Mouse (Mus musculus): ENCODE measurements around the gene Corin.
A peak's percentile ranks its signal among the peaks of the same experiment; 100 is the strongest.

Corin gene

GRCm38 (mm10) chr5:72441181-72441580, 63.1 kb downstream of the Corin start:
- DNase-seq (ENCODE audit: low spot score), result no peak

GRCm38 (mm10) chr5:72435085-72435484, 69.2 kb downstream of the Corin start:
- no peak for DNase-seq (ENCODE audit: low spot score)

- no peak for DNase-seq (ENCODE audit: low spot score)
These were observed 72.4 kb downstream of the Corin start for GRCm38 (mm10) chr5:72431856-72432255.

DNA sequence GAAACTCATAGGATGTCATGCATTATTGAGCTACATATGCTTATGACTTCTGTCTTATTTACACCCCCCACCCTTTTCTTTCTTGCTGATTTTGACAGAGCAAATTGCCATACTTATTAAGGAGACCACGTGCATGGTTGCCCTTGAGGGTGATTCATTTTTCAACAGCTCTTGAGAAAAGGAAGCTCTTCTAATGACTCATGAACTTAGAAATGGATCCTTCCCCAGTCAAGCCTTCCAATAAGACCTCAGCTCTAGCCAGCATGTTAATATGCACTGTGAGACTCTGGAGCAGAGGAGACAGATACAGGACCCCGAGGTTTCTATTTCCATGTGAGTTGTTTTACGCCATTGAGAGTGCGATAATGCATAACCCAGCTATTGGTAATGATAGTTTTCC, 76.7 kb downstream of the Corin start:
- no peak for DNase-seq (ENCODE audit: low spot score)

GRCm38 (mm10) chr5:72425342-72426010, 78.8 kb downstream of the Corin start:
- no peak for DNase-seq (ENCODE audit: low spot score)

GRCm38 (mm10) chr5:72411874-72412329, 92.4 kb downstream of the Corin start:
- no peak for DNase-seq (ENCODE audit: low spot score)

DNA sequence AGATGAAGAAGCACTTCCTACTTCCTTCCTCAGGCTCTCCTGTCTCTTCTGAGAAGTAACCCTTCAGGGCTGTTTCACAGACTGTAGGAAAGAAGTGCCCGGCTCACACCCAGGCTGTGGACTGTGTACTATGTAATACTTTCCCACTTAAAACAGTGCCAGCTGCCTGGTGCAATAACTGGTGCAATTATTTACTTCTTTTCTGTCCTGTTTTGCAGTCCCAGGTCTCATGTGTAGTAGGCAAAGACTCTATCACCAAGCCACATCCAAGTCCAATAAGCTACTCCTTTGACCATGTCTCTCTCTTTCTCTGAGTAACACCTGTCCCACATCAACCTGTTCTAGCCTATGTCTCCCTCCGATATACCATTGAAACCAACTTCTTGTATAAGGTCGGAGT, 93.4 kb downstream of the Corin start:
- no peak for DNase-seq (ENCODE audit: low spot score)

DNA sequence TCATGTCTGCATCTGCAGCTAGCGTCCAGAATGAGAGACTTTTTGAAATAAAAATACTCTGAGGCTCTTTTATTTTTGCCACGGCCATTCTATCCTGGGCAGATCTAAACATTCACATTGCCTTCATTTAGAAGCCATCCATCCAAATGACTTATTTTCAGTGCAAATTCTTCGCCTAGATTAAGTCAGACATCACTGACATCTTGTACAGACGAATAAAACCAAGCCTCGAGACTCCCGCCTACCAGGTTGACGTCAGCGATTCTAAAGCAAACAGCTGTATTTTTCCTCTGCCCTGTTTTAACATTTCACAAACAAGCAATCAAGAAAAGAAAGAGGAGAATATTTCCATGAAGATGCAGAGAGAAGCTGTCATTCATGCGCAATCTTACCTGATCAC, 100.9 kb downstream of the Corin start:
- no peak for DNase-seq (ENCODE audit: low spot score)

DNA sequence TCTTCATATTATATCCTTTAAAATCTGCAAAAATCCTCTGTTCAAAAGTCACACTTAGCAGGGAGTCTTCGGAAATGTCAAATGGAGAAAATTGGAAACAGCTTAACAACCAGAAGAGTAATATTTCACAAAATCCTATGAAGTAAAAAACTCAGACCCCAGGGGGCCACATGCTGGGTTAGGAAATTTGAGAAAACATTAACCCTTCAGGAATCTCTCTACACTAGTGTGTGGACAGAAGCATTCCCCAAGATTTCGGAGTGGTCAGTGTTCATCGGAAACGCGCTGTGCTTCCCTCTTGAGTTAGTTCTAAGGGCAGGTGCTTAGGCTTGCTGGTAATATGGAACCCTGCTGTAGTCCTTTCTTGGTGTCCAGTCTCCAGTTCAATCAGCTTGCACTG, 101.4 kb downstream of the Corin start:
- DNase-seq (ENCODE audit: low spot score), result no peak

DNA sequence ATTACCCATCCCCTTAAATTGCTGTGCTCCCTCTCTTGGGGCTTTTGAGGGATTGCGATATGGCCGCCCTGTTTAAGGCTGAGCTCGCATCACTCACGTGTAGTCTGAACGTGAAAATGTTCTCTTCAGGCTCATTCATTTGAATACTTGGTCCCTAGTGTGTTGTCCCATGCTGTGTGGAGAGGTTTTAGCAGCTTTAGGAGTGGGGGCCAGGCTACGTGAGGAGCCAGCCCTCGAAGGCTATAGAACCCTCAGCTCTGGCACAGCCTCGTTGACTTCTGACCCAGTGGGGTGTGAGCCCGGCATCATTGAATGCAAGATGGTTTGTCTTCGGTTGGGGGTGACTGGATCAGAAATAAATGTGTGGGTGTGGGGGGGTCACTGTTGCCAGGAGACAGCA, 102.5 kb downstream of the Corin start:
- no peak for DNase-seq (ENCODE audit: low spot score)

DNA sequence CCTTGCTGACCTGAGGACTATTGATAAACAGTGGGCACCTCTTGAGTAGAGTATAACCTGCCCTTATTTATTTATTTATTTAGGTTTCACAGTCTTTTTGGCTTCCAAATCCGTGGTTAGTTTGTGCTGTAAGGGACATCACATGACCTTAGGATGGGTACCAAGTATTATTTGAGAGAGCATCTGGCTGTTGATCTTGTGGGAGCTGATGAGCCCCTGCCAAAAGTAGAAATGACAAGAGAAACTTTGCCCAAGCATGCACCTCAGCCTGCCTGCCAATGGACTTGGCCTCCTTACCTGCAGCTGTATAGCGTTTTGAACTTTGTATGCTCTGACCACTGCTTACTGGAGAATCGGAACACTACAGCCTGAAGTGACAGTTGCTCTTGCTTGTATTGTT, 103.0 kb downstream of the Corin start:
- no peak for DNase-seq (ENCODE audit: low spot score)

- no peak for DNase-seq (ENCODE audit: low spot score)
These were observed 122.1 kb downstream of the Corin start for GRCm38 (mm10) chr5:72382148-72382547.

- DNase-seq (ENCODE audit: low spot score), result no peak
These were observed 123.7 kb downstream of the Corin start for GRCm38 (mm10) chr5:72380616-72381015.

DNA sequence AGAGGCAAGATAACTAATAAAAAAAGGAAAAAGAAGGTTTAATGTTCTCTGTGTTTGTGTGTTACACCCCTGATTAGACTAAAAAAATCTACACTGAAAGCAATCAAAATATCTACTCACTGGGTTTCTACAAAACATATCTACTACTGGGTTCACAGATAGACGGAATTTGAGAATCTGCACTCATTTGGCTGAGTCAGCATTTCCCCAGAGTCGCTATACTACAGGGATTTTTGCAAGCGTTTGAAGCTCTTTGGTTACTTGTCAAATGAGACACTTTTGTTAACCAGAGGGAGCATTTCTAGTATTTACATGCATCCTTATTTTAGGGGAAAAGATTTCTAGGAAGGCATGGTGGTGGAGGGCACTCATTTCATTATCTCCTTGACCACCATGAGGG, 136.3 kb downstream of the Corin start:
- no peak for DNase-seq (ENCODE audit: low spot score)

- DNase-seq (ENCODE audit: low spot score), result no peak
These were observed 138.5 kb downstream of the Corin start for GRCm38 (mm10) chr5:72365801-72366200.

DNA sequence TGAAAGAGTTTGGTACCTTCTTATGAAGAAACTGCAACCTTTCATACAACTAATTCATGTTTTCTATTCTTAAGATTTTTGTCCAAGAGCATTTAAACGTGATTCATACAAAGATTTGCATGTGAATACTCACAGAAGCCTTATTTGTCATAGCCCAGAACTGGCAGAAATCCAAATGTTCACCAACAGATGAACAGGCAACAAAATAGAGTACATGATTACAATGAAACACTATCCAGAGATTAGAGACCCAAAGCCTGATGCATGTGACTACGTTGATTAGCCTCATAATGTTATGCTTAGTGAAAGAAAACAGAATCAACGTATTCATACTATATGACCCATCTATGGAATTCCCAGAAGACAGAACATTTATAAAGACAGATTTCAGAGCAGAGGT, 140.4 kb downstream of the Corin start:
- no peak for DNase-seq (ENCODE audit: low spot score)

- DNase-seq (ENCODE audit: low spot score), result no peak
These were observed 150.5 kb downstream of the Corin start for GRCm38 (mm10) chr5:72353746-72354145.

DNA sequence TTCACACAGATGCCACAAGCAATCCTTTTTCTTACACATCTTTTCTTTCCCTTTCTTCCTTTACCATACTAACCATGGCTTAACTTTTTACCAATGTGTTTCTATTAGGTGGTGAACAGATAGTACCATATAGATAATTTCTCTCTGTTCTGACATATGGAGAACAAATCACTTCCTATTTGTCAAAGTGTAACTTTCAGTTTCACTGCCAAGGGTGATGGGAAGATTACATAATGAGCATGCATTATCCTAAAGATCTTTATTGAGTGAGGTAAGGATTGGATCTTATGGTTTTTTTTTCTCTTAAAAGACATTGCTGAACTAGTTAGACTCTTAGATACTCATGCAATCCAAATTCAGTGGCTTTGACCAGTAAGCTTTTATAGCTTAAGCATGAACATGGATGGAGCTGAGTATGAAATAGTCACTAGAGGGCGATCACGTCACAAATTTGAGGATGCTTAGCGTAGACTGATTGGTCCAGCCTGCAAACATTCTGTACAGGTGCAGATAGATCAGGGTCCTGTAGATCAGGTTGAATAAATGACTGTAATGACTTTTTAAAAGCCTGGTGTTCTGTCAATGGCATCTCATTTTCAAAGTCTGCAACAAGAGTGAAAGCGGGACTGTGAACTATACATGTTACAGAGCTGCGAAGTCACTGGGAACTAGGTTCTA, 154.1 kb downstream of the Corin start:
- peak; percentile 20 for DNase-seq (ENCODE audit: low spot score)

DNA sequence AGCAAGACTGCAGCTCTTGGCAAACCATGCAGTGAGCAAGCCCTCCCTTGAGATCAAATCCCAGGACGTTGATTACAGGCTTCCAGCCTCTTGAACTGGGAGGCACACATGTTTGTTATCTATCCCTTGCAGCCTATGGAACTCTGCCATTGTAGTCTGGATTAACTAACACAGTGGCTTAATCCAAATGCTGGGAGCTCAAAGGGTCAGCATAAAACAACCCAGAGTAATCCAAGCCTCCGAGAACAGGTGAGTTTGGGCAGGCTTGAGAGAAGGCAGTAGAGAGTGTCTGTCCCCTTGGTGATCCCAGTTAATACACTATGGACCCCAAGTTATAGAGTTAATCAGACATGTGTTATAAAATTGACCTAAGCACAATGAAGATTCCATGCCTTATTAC, 155.7 kb downstream of the Corin start:
- DNase-seq (ENCODE audit: low spot score), result no peak

DNA sequence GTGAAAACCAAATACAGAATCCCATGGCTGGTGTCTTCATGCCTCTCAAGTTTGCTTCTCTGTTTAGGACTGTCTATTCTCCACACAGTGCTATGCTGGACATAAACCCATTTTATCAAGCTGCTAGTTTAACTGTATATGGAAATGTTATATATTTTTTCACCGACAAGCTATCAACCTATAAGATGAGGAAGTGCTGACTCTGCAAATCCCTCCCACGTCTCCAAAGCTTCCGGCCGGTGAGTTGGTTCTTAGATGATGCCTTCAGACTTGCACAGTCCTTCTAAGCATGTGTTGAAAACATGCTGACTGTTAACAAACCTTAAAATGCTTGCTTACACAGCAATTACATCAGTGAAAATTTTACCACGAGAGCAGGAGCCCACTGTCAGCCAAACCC, 168.4 kb downstream of the Corin start:
- no peak for DNase-seq (ENCODE audit: low spot score)

DNA sequence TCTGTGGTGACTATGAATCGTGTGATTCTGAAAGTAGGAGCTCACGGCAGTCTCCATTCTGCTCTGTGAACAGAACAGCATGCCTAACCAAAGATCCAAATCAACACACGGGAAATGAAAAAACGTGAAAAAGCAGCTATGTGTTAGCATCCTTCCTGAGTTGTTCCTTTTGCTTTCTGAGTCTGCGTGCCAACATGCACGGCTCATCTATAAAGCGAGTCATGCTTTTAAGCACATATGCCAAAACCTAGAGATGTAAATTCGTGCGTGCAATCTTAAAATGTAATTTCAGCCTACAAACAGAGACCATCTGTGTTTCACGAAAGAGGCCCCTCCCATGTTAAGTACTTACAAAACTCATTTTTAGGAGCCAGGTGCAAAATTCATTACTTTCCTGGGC, 171.4 kb downstream of the Corin start:
- DNase-seq (ENCODE audit: low spot score), result no peak

DNA sequence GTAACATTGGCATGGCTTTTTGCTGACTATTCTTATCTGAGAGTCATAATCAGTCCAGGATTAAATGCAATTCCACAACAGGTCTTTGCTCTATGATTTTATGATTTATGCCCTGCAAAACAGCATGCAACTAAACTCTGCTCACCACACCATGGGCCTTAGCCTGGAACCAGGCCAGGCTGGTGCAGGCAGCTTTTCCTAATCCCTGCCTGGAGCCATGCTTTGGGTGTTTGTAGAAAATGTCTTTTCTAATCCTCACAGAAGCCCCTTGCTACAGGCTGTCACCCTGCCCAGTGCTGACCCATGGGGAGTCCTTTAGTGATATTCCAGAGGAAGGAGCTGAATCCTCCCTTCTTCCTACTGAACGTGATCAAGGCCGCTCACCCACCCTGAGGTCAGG, 173.1 kb downstream of the Corin start:
- DNase-seq (ENCODE audit: low spot score), result no peak

DNA sequence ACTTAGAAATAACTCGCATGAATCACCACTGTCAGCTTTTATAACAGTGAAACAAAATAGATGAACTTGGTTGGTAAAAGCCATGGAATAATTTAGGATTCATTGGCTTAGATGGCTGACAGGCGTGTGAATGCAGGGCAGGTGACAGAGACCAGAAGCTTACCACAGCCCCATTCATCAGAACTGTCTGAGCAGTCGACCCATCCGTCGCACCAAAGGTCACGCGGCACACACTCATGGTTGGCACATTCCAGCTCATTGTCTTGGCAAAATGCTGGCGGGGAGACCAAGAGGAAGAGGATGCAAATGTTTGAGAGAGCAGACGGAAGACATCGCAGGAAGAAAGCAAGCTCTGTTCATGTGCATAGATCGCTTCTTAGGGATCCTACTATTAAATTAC, 173.6 kb downstream of the Corin start:
- DNase-seq (ENCODE audit: low spot score), result no peak

DNA sequence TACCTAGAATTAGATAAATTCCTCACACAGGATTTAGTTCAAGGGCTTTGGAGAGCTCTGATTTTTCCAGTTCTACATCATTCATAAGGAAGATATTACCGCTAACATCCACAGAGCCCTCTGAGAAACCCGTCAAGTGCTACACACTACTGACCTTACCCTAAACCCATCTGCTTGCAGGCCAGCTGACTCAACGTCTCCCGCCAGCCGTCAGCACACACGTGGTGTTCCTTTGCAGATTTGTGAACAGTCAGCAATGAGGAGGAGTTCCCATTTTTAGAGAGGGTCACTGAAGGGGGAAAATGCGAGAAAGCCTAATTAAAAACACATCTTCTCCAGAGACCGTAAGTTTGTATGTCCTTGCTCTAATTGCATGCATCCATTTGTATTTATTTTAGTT, 174.8 kb downstream of the Corin start:
- DNase-seq (ENCODE audit: low spot score), result no peak

Data from c-Kit-positive CD71-positive TER-119-positive erythroid progenitor cells, embryonic 14.5 days (primary cell).